Mouse (Mus musculus) CH12.LX (cell line): ENCODE data around the gene Tmem262.

Experiments used
- CTCF ChIP-seq, 2 experiments: IDR thresholded peaks in 1 of 2; conservative IDR thresholded peaks in 1 of 2; 2 replicates each; pipeline ENCODE4 v1.5.1; 2011 to 2012; ENCODE audit warnings: low read depth in 2 of 2, low read length in 2 of 2, improper control_type of control experiment in 1 of 2, inconsistent platforms in 1 of 2, mild to moderate bottlenecking in 1 of 2, moderate library complexity in 1 of 2
- ELF1 ChIP-seq: IDR thresholded peaks from 2 replicates; pipeline ENCODE4 v1.6.1; 2014; ENCODE audit warnings: low read depth, mild to moderate bottlenecking, inconsistent platforms, low read length, improper control_type of control experiment
- HCFC1 ChIP-seq: IDR thresholded peaks from 2 replicates; pipeline ENCODE4 v1.6.1; 2012; ENCODE audit warnings: low read depth, mild to moderate bottlenecking, inconsistent platforms, low read length, improper control_type of control experiment
- JUND ChIP-seq: conservative IDR thresholded peaks from 2 replicates; pipeline ENCODE4 v1.6.1; 2011; ENCODE audit warnings: low read depth, low read length, improper control_type of control experiment
- KAT2A ChIP-seq: IDR thresholded peaks from 2 replicates; pipeline ENCODE4 v1.6.1; 2012; ENCODE audit warnings: low read length, improper control_type of control experiment, inconsistent platforms; ENCODE audit not compliant: insufficient replicate concordance
- MAFK ChIP-seq: IDR thresholded peaks from 2 replicates; pipeline ENCODE4 v1.6.1; 2011; ENCODE audit warnings: low read length, improper control_type of control experiment; ENCODE audit not compliant: insufficient replicate concordance
- MAZ ChIP-seq: IDR thresholded peaks from 2 replicates; pipeline ENCODE4 v1.6.1; 2012; ENCODE audit warnings: low read depth, mild to moderate bottlenecking, inconsistent platforms, low read length, improper control_type of control experiment, moderate library complexity
- NELFE ChIP-seq: IDR thresholded peaks from 2 replicates; pipeline ENCODE4 v1.6.1; 2011; ENCODE audit warnings: low read depth, low read length, improper control_type of control experiment
- NRF1 ChIP-seq: IDR thresholded peaks from 2 replicates; pipeline ENCODE4 v1.6.1; 2014; ENCODE audit warnings: low read depth, mild to moderate bottlenecking, inconsistent platforms, low read length, improper control_type of control experiment, moderate library complexity
- POLR2A ChIP-seq: IDR thresholded peaks from 2 replicates; pipeline ENCODE4 v1.6.1; 2011; ENCODE audit warnings: low read depth, mild to moderate bottlenecking, improper control_type of control experiment, low read length
- RAD21 ChIP-seq: IDR thresholded peaks from 2 replicates; pipeline ENCODE4 v1.6.1; 2011; ENCODE audit warnings: low read depth, mild to moderate bottlenecking, low read length, improper control_type of control experiment, moderate library complexity
- UBTF ChIP-seq: IDR thresholded peaks from 2 replicates; pipeline ENCODE4 v1.6.1; 2012; ENCODE audit warnings: low read depth, mild to moderate bottlenecking, inconsistent platforms, low read length, improper control_type of control experiment, moderate library complexity
- ZC3H11A ChIP-seq: IDR thresholded peaks from 2 replicates; pipeline ENCODE4 v1.6.1; 2012; ENCODE audit warnings: low read depth, mild to moderate bottlenecking, inconsistent platforms, low read length, improper control_type of control experiment
- ZKSCAN1 ChIP-seq: IDR thresholded peaks from 2 replicates; pipeline ENCODE4 v1.6.1; 2012; ENCODE audit warnings: low read depth, inconsistent platforms, low read length, improper control_type of control experiment, borderline replicate concordance

DNA sequence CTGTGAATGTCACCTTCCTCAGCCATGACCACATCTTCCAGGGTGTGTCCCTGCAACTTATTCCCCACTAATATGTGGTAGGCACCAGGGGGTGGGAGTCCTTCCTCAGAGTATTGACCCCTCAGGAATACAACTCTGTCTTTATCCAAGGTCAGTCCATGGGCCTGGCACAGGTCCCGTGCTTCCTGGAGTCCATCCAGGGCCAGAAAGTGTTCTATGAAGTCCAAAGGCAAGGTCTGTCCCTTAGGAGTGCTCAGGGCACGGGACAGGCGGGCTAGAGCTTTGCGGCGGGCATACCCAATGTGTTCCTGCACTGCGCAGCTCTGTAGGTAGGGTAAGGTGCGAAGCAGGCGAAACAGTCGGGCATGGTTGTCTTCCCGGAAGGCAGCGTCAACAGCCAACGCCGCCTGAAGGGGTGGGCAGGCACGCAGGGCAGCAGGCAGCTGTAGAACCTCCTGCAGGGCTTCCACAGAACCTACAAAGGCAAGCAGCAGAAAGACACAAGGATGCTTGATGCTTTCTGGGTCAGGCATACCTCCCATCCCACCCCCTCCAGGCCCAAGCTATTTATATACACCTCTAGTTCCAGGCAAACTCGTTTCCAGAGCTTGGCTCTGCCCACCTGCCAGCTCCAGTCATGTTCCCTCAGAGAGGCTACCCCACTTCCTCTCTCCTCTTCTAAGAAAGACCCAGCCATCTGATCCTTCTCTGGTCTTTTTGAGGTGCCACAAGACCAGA is 36.4 kb downstream of the Tmem262 start:
- no peak for TF ChIP-seq NRF1
- TF ChIP-seq JUND = no peak
- TF ChIP-seq POLR2A = no peak
- no peak for TF ChIP-seq ZC3H11A
- no peak for TF ChIP-seq NELFE
- TF ChIP-seq RAD21 = no peak
- TF ChIP-seq CTCF (conservative IDR thresholded peaks at IDR 0.05 in 1 of 2, IDR thresholded peaks at IDR 0.05 in 1 of 2; ENCODE audit: low read depth in 2 of 2, low read length in 2 of 2) = no peak
- TF ChIP-seq ZKSCAN1 = no peak
- no peak for TF ChIP-seq MAZ
- no peak for TF ChIP-seq UBTF
- no peak for TF ChIP-seq MAFK
- no peak for TF ChIP-seq KAT2A
- no peak for TF ChIP-seq HCFC1
- no peak for TF ChIP-seq ELF1
